25 mouse cellular contexts compared by ENCODE assay signal in the genomic region with DNA sequence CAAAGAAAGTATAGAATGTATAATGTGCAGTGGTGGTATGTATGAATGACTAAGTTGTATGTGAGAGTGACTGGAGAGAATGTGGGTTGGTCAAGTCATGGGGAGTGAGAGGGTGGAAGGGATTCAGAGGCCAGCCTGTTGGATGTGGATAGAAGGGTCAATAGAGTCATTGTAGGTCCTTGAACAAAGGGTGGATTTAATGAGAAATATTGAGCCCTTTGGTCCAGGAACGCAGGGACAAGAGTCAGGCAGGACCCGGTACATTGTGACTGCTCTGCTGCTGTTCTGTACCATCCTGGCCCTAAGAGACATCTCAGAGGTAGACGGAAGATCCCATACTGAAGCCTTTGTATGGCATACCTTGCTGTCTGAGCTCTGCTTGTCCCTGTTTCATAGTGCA. TPM values are rescaled to one million over a fixed set of nuclear protein-coding genes. Genes with fewer than 3 reads are reported as not detected.
DNase-seq lines count a peak whose midpoint lies in the region; ATAC-seq and TF ChIP-seq lines count a peak whose summit lies in the region.
"Had no signal": no experiment of that assay in that cellular context is flagged by ENCODE, and none has a peak within 500 bp of the region (broad histone marks: within the 10 kb centered on the region; RNA-seq: fewer than 3 reads in every experiment).

No protein-coding gene starts in this region.

- peaks cover 5% of the 10 kb centered on the region; the same call in 1 of the 2 replicates for H3K4me1 ChIP-seq in cerebellum, adult 2 months (ENCODE audit: control insufficient read depth, insufficient read depth, low read length)
- peaks cover 68% of the 10 kb centered on the region for H3K4me1 ChIP-seq in megakaryocyte, embryonic 14.5 days

- H3K9me3 ChIP-seq in megakaryocyte, embryonic 14.5 days: no peaks in the 10 kb centered on the region
- H3K9me3 ChIP-seq: embryonic facial prominence, embryonic 10.5 days; forebrain, embryonic 13.5 days; G1E; heart, embryonic 15.5 days; hindbrain, embryonic 13.5 days had no signal

- 89% methylated on average over 3 of the region's 3 CpGs for WGBS in cerebellum, adult 2 months

- peak overlapping the region; percentile 36; the same call in 1 of the 2 replicates for H3K27ac ChIP-seq in cerebellum, adult 2 months (ENCODE audit: insufficient read depth, low read length)
- peak overlapping the region; percentile 78 for H3K27ac ChIP-seq in layer of hippocampus, adult 2 months
- H3K27ac ChIP-seq: embryonic facial prominence, embryonic 10.5 days; forebrain, embryonic 13.5 days; heart, embryonic 15.5 days; hindbrain, embryonic 13.5 days; hindbrain, postnatal 0 days had no signal

- no peak for TF ChIP-seq CTCF in cerebellum, adult 2 months (IDR thresholded peaks at IDR 0.05; ENCODE audit: borderline replicate concordance, insufficient read depth, low read depth, low read length)
- TF ChIP-seq CTCF in layer of hippocampus, adult 2 months (conservative IDR thresholded peaks at IDR 0.05): no peak

- no peaks in the 10 kb centered on the region for H3K27me3 ChIP-seq in cerebellum, adult 2 months (ENCODE audit: control insufficient read depth, insufficient read depth, low read length)
- H3K27me3 ChIP-seq in megakaryocyte, embryonic 14.5 days (replicated peaks): no peaks in the 10 kb centered on the region
- H3K27me3 ChIP-seq: forebrain, embryonic 13.5 days; heart, embryonic 15.5 days; hindbrain, embryonic 13.5 days had no signal

- DNase-seq in cerebellum, adult 2 months: no peak
- DNase-seq in cerebellum, postnatal 25 days: no peak
- DNase-seq in layer of hippocampus, adult 2 months (ENCODE audit: low spot score in 2 of 2): no peak
- DNase-seq in layer of hippocampus, postnatal 36 days: no peak
- DNase-seq in ovary, postnatal 14 days (ENCODE audit: low spot score): no peak
- DNase-seq: adrenal gland, adult 8-10 months; adrenal gland, postnatal 36 days; B cell, adult 2 months; cerebellum, adult 11 months; cerebellum, adult 9-10 months; cerebellum, postnatal 36 days; forebrain, postnatal 0 days; gastrocnemius, postnatal 25 days; heart, adult 18-20 months; heart, postnatal 14 days had no signal

- peak overlapping the region; percentile 24 for H3K4me3 ChIP-seq in cerebellum, adult 2 months (replicated peaks; ENCODE audit: insufficient read depth, low read depth, low read length)
- H3K4me3 ChIP-seq in layer of hippocampus, adult 2 months: peak overlapping the region; percentile 28; the same call in 1 of the 2 replicates
- peak overlapping the region; percentile 85 for H3K4me3 ChIP-seq in megakaryocyte, embryonic 14.5 days (replicated peaks)
- H3K4me3 ChIP-seq: embryonic facial prominence, embryonic 10.5 days; forebrain, embryonic 13.5 days; heart, embryonic 15.5 days; hindbrain, embryonic 13.5 days had no signal

- no peak for TF ChIP-seq POLR2A in cerebellum, adult 2 months (IDR thresholded peaks at IDR 0.05; ENCODE audit: borderline replicate concordance, insufficient read depth, low read length)

- peaks cover 63% of the 10 kb centered on the region for H3K36me3 ChIP-seq in megakaryocyte, embryonic 14.5 days (replicated peaks; ENCODE audit: low read length)
- H3K36me3 ChIP-seq: heart, embryonic 15.5 days; hindbrain, embryonic 13.5 days had no signal

- ATAC-seq in megakaryocyte, adult 5-6 weeks (ENCODE audit: poor library complexity, severe bottlenecking): no peak
- ATAC-seq: CD4-positive, CD25-positive, alpha-beta regulatory T cell, adult 4 months; forebrain, embryonic 13.5 days; forebrain, postnatal 0 days; hindbrain, postnatal 0 days had no signal

RNA-seq across cellular contexts. Expression of a gene that starts 4.0 kb away (rescaled TPM):
- polyA plus RNA-seq in cerebellum, adult 2 months (2012; rRNA removed): 26.3 and 30.0 TPM in 2 replicates
- total RNA-seq in layer of hippocampus, adult 2 months (2021): 10 to 100 TPM; 30.1 to 33.4 TPM
- 10 to 100 TPM; 31.0 to 32.6 TPM for total RNA-seq in layer of hippocampus, postnatal 36 days (2021)
- polyA plus RNA-seq in megakaryocyte, embryonic 14.5 days (2012; ENCODE audit: insufficient read depth, low replicate concordance): 9.2 and 12.9 TPM in 2 replicates
- 1.2 and 1.3 TPM in 2 replicates for total RNA-seq in megakaryocyte, adult 5-6 weeks (2015)
- 3.1 and 4.8 TPM in 2 replicates for total RNA-seq in megakaryocyte, adult 5-6 weeks (2017)

RNA-seq across cellular contexts. Expression of a gene that starts 50.0 kb away (rescaled TPM):
- polyA plus RNA-seq in cerebellum, adult 2 months (2012; rRNA removed): 33.3 and 33.6 TPM in 2 replicates
- 10 to 100 TPM; 45.5 to 48.3 TPM for total RNA-seq in layer of hippocampus, adult 2 months (2021)
- total RNA-seq in layer of hippocampus, postnatal 36 days (2021): 10 to 100 TPM; 40.8 to 46.3 TPM
- 19.1 and 19.4 TPM in 2 replicates for polyA plus RNA-seq in megakaryocyte, embryonic 14.5 days (2012; ENCODE audit: insufficient read depth, low replicate concordance)
- 23.8 and 31.2 TPM in 2 replicates for total RNA-seq in megakaryocyte, adult 5-6 weeks (2015)
- 9.5 and 11.6 TPM in 2 replicates for total RNA-seq in megakaryocyte, adult 5-6 weeks (2017)

RNA-seq across cellular contexts. Expression of a gene that starts 53.5 kb away (rescaled TPM):
- polyA plus RNA-seq in cerebellum, adult 2 months (2012; rRNA removed): 22.5 and 24.4 TPM in 2 replicates
- total RNA-seq in layer of hippocampus, adult 2 months (2021): 1 to 10 TPM; 4.3 to 5.3 TPM
- total RNA-seq in layer of hippocampus, postnatal 36 days (2021): 1 to 10 TPM; 4.2 to 5.2 TPM
- polyA plus RNA-seq in megakaryocyte, embryonic 14.5 days (2012; ENCODE audit: insufficient read depth, low replicate concordance): 0.57 TPM in 1 of 2 replicates, not detected in the other
- total RNA-seq in megakaryocyte, adult 5-6 weeks (2015): 0.09 TPM in 1 of 2 replicates, not detected in the other
- not detected in 2 replicates for total RNA-seq in megakaryocyte, adult 5-6 weeks (2017)
- total RNA-seq: hematopoietic stem cell, adult 5-6 weeks had no signal
- polyA plus RNA-seq: G1E had no signal

Comparison
In these comparisons a context has a peak if more than half of its experiments do, and no peak if none do; other contexts are left out.
1. H3K4me3 ChIP-seq: peak in every context shown above with its lines; median percentile 85 in megakaryocyte, embryonic 14.5 days; 28 in layer of hippocampus, adult 2 months; 24 in cerebellum, adult 2 months.
2. RNA of a gene that starts 4.0 kb away (total RNA-seq): 30.1 to 33.4 TPM in layer of hippocampus, adult 2 months and 31.0 to 32.6 TPM in layer of hippocampus, postnatal 36 days; 1.2 to 4.8 TPM in megakaryocyte, adult 5-6 weeks; every median in the first group is over 4 times any median in the second.